Mouse (Mus musculus) C2C12 (cell line): Measurements from ENCODE around the gene Ldb3.

Experiments used
- CEBPB ChIP-seq: IDR thresholded peaks from one replicate; pipeline ENCODE4 v1.6.1; 2011; ENCODE audit warnings: low read depth, mild to moderate bottlenecking, control low read depth, moderate library complexity
- CTCF ChIP-seq: IDR thresholded peaks from one replicate; pipeline ENCODE4 v1.5.1; 2011; ENCODE audit not compliant: control insufficient read depth, insufficient read depth, insufficient read length

GRCm38 (mm10) chr14:34483469-34484341 lies 104.8 kb downstream of the Ldb3 start:
- TF ChIP-seq CTCF (no peak), CEBPB (no peak)
